Comparison of ENCODE assay signal across 9 mouse cellular contexts in genomic region chr7:126848794-126849193, GRCm38 (mm10). TPM values are rescaled to one million over a fixed set of nuclear protein-coding genes. Genes with fewer than 3 reads are reported as not detected.
DNase-seq lines count a peak whose midpoint lies in the region; ATAC-seq and TF ChIP-seq lines count a peak whose summit lies in the region.
"Had no signal": no experiment of that assay in that cellular context is flagged by ENCODE, and none has a peak within 500 bp of the region (broad histone marks: within the 10 kb centered on the region; RNA-seq: fewer than 3 reads in every experiment).

No protein-coding gene starts in this region.

- TF ChIP-seq POLR2A in thymus, adult 2 months (IDR thresholded peaks at IDR 0.05; ENCODE audit: control insufficient read depth, extremely low read depth, insufficient read depth, low read length, poor library complexity): no peak

- no peak overlapping the region for H3K9ac ChIP-seq in kidney, postnatal 0 days (ENCODE audit: low read depth, low read length)
- H3K9ac ChIP-seq in embryonic facial prominence, embryonic 14.5 days (ENCODE audit: low read depth, low read length): peak overlapping the region; percentile 62; the same call in 1 of the 2 replicates
- no peak overlapping the region for H3K9ac ChIP-seq in intestine, embryonic 15.5 days
- peak overlapping the region; percentile 72; the same call in 1 of the 2 replicates for H3K9ac ChIP-seq in neural tube, embryonic 14.5 days (replicated peaks; ENCODE audit: low read depth, low read length)

- TF ChIP-seq CTCF in kidney, postnatal 0 days (IDR thresholded peaks at IDR 0.05; ENCODE audit: low read depth): no peak
- TF ChIP-seq CTCF in thymus, adult 2 months (IDR thresholded peaks at IDR 0.05; ENCODE audit: borderline replicate concordance, control insufficient read depth, extremely low read depth, insufficient read depth, low read length, poor library complexity): no peak

- peaks cover 16% of the 10 kb centered on the region for H3K36me3 ChIP-seq in kidney, postnatal 0 days (ENCODE audit: insufficient read depth, low read length)
- H3K36me3 ChIP-seq in embryonic facial prominence, embryonic 14.5 days (ENCODE audit: control insufficient read depth, insufficient read depth, low read length): peaks cover 23% of the 10 kb centered on the region
- H3K36me3 ChIP-seq in intestine, embryonic 15.5 days: peaks cover 15% of the 10 kb centered on the region
- peaks cover 16% of the 10 kb centered on the region for H3K36me3 ChIP-seq in neural tube, embryonic 14.5 days (ENCODE audit: control insufficient read depth, insufficient read depth, low read length)
- H3K36me3 ChIP-seq in thymus, adult 2 months (ENCODE audit: control insufficient read depth, insufficient read depth, low read length): peaks cover 15% of the 10 kb centered on the region

- H3K4me2 ChIP-seq in kidney, postnatal 0 days (ENCODE audit: low read length): peak overlapping the region; percentile 99
- H3K4me2 ChIP-seq in embryonic facial prominence, embryonic 14.5 days (ENCODE audit: low read depth, low read length): peak overlapping the region; percentile 99
- H3K4me2 ChIP-seq in intestine, embryonic 15.5 days (replicated peaks): peak overlapping the region; percentile 99; the same call in 1 of the 2 replicates
- H3K4me2 ChIP-seq in neural tube, embryonic 14.5 days (ENCODE audit: low read depth, low read length): peak overlapping the region; percentile 99

- no peaks in the 10 kb centered on the region for H3K9me3 ChIP-seq in kidney, postnatal 0 days (replicated peaks; ENCODE audit: low read length)
- H3K9me3 ChIP-seq in embryonic facial prominence, embryonic 14.5 days (ENCODE audit: control insufficient read depth, low read length): no peaks in the 10 kb centered on the region
- H3K9me3 ChIP-seq in intestine, embryonic 15.5 days: no peaks in the 10 kb centered on the region
- no peaks in the 10 kb centered on the region for H3K9me3 ChIP-seq in neural tube, embryonic 14.5 days (ENCODE audit: control insufficient read depth, low read length)

- 0 out of 2 replicates have a peak, but pooled peaks cover 9% of the 10 kb centered on the region for H3K4me1 ChIP-seq in kidney, postnatal 0 days (replicated peaks; ENCODE audit: insufficient read depth, low read length)
- H3K4me1 ChIP-seq in embryonic facial prominence, embryonic 14.5 days (ENCODE audit: control insufficient read depth, insufficient read depth, low read length): peaks cover 7% of the 10 kb centered on the region; the same call in 1 of the 2 replicates
- peaks cover 17% of the 10 kb centered on the region for H3K4me1 ChIP-seq in intestine, embryonic 15.5 days (replicated peaks)
- peaks cover 8% of the 10 kb centered on the region; the same call in 1 of the 2 replicates for H3K4me1 ChIP-seq in neural tube, embryonic 14.5 days (ENCODE audit: control insufficient read depth, insufficient read depth, low read length)
- peaks cover 6% of the 10 kb centered on the region for H3K4me1 ChIP-seq in thymus, adult 2 months (replicated peaks; ENCODE audit: control insufficient read depth, insufficient read depth, low read length)

- no peak for ATAC-seq in kidney, postnatal 0 days (replicated peaks; ENCODE audit: low FRiP score, low read depth)
- ATAC-seq in embryonic facial prominence, embryonic 14.5 days (ENCODE audit: low read depth): no peak
- no peak for ATAC-seq in intestine, embryonic 15.5 days
- ATAC-seq in neural tube, embryonic 14.5 days (ENCODE audit: low read depth): peak; percentile 23; the same call in 1 of the 2 replicates
- ATAC-seq: Patski had no signal

- no peak for DNase-seq in kidney, postnatal 0 days (ENCODE audit: low spot score)
- DNase-seq in kidney, postnatal 25 days: no peak
- DNase-seq in embryonic facial prominence, embryonic 14.5 days (ENCODE audit: low spot score): no peak
- no peak for DNase-seq in thymus, postnatal 36 days
- no peak for DNase-seq in spleen, adult 18-20 months
- DNase-seq in thymus, adult 2 months: no peak

- H3K4me3 ChIP-seq in kidney, postnatal 0 days (replicated peaks; ENCODE audit: low read depth, low read length): peak overlapping the region; percentile 59; the same call in 1 of the 2 replicates
- H3K4me3 ChIP-seq in embryonic facial prominence, embryonic 14.5 days (ENCODE audit: low read depth, low read length): peak overlapping the region; percentile 57
- no peak overlapping the region for H3K4me3 ChIP-seq in intestine, embryonic 15.5 days (replicated peaks)
- H3K4me3 ChIP-seq in neural tube, embryonic 14.5 days (ENCODE audit: low read depth, low read length): peak overlapping the region; percentile 52
- H3K4me3 ChIP-seq in thymus, adult 2 months (ENCODE audit: control insufficient read depth, insufficient read depth, low read length): no peak overlapping the region

- peaks cover 10% of the 10 kb centered on the region; the same call in 1 of the 2 replicates for H3K27me3 ChIP-seq in kidney, postnatal 0 days (ENCODE audit: insufficient read depth, low read length)
- peaks cover 32% of the 10 kb centered on the region for H3K27me3 ChIP-seq in embryonic facial prominence, embryonic 14.5 days (replicated peaks; ENCODE audit: control insufficient read depth, insufficient read depth, low read length)
- H3K27me3 ChIP-seq in intestine, embryonic 15.5 days (replicated peaks): peaks cover 29% of the 10 kb centered on the region
- H3K27me3 ChIP-seq in neural tube, embryonic 14.5 days (ENCODE audit: control insufficient read depth, insufficient read depth, low read length): peaks cover 9% of the 10 kb centered on the region
- H3K27me3 ChIP-seq in thymus, adult 2 months (ENCODE audit: control insufficient read depth, insufficient read depth, low read length): peaks cover 21% of the 10 kb centered on the region; the same call in 1 of the 2 replicates

- no peak overlapping the region for H3K27ac ChIP-seq in kidney, postnatal 0 days
- H3K27ac ChIP-seq in embryonic facial prominence, embryonic 14.5 days (replicated peaks; ENCODE audit: low read depth, low read length): no peak overlapping the region
- no peak overlapping the region for H3K27ac ChIP-seq in intestine, embryonic 15.5 days
- H3K27ac ChIP-seq in neural tube, embryonic 14.5 days (ENCODE audit: low read depth, low read length): no peak overlapping the region
- no peak overlapping the region for H3K27ac ChIP-seq in thymus, adult 2 months (ENCODE audit: control insufficient read depth, insufficient read depth, low read length)

- 13% methylated on average over 10 of the region's 10 CpGs for WGBS in kidney, postnatal 0 days
- 13% methylated on average over 10 of the region's 10 CpGs for WGBS in embryonic facial prominence, embryonic 14.5 days
- 33% methylated on average over 10 of the region's 10 CpGs for WGBS in intestine, embryonic 15.5 days
- WGBS in neural tube, embryonic 14.5 days: 27% methylated on average over 10 of the region's 10 CpGs
- WGBS in thymus, adult 2 months: 29% methylated on average over 10 of the region's 10 CpGs

RNA-seq across cellular contexts. Expression of gene Doc2a, which starts 1.6 kb away (rescaled TPM):
- 7.6 and 7.7 TPM in 2 replicates for polyA plus RNA-seq in kidney, postnatal 0 days (2015; fragmentation: Nextera tagmentation; extraction: Ambion mirVana)
- 1.7 and 2.0 TPM in 2 replicates for polyA plus RNA-seq in embryonic facial prominence, embryonic 14.5 days (2014; fragmentation: Nextera tagmentation; extraction: Ambion mirVana)
- polyA plus RNA-seq in intestine, embryonic 15.5 days (2015; fragmentation: Nextera tagmentation; extraction: Ambion mirVana): 0.75 and 1.0 TPM in 2 replicates
- polyA plus RNA-seq in neural tube, embryonic 14.5 days (2014; fragmentation: Nextera tagmentation; extraction: Ambion mirVana): 18.4 and 20.2 TPM in 2 replicates
- 0.12 and 0.13 TPM in 2 replicates for polyA plus RNA-seq in thymus, adult 2 months (2012; rRNA removed)
- polyA plus RNA-seq: Patski had no signal

RNA-seq across cellular contexts. Expression of gene Hirip3, which starts 13.0 kb away (rescaled TPM):
- 16.3 and 20.5 TPM in 2 replicates for polyA plus RNA-seq in kidney, postnatal 0 days (2015; fragmentation: Nextera tagmentation; extraction: Ambion mirVana)
- 13.2 and 14.8 TPM in 2 replicates for polyA plus RNA-seq in embryonic facial prominence, embryonic 14.5 days (2014; fragmentation: Nextera tagmentation; extraction: Ambion mirVana)
- 23.2 and 25.1 TPM in 2 replicates for polyA plus RNA-seq in intestine, embryonic 15.5 days (2015; fragmentation: Nextera tagmentation; extraction: Ambion mirVana)
- 11.0 and 15.2 TPM in 2 replicates for polyA plus RNA-seq in neural tube, embryonic 14.5 days (2014; fragmentation: Nextera tagmentation; extraction: Ambion mirVana)
- polyA plus RNA-seq in thymus, adult 2 months (2012; rRNA removed): 18.7 and 24.6 TPM in 2 replicates

RNA-seq across cellular contexts. Expression of gene Ino80e, which starts 13.4 kb away (rescaled TPM):
- polyA plus RNA-seq in kidney, postnatal 0 days (2015; fragmentation: Nextera tagmentation; extraction: Ambion mirVana): 67.1 and 68.7 TPM in 2 replicates
- polyA plus RNA-seq in embryonic facial prominence, embryonic 14.5 days (2014; fragmentation: Nextera tagmentation; extraction: Ambion mirVana): 75.0 and 86.1 TPM in 2 replicates
- 59.1 and 65.9 TPM in 2 replicates for polyA plus RNA-seq in intestine, embryonic 15.5 days (2015; fragmentation: Nextera tagmentation; extraction: Ambion mirVana)
- 86.7 and 92.4 TPM in 2 replicates for polyA plus RNA-seq in neural tube, embryonic 14.5 days (2014; fragmentation: Nextera tagmentation; extraction: Ambion mirVana)
- 120 and 122 TPM in 2 replicates for polyA plus RNA-seq in thymus, adult 2 months (2012; rRNA removed)

RNA-seq across cellular contexts. Expression of gene 4930451I11Rik, which starts 17.4 kb away (rescaled TPM):
- 0.37 TPM in 1 of 2 replicates, not detected in the other for polyA plus RNA-seq in kidney, postnatal 0 days (2015; fragmentation: Nextera tagmentation; extraction: Ambion mirVana)
- polyA plus RNA-seq in embryonic facial prominence, embryonic 14.5 days (2014; fragmentation: Nextera tagmentation; extraction: Ambion mirVana): not detected in 2 replicates
- polyA plus RNA-seq in intestine, embryonic 15.5 days (2015; fragmentation: Nextera tagmentation; extraction: Ambion mirVana): not detected in 2 replicates
- not detected in 2 replicates for polyA plus RNA-seq in neural tube, embryonic 14.5 days (2014; fragmentation: Nextera tagmentation; extraction: Ambion mirVana)
- polyA plus RNA-seq in thymus, adult 2 months (2012; rRNA removed): not detected in 2 replicates
- polyA plus RNA-seq: Patski had no signal

RNA-seq across cellular contexts. Expression of gene Taok2, which starts 35.7 kb away (rescaled TPM):
- polyA plus RNA-seq in kidney, postnatal 0 days (2015; fragmentation: Nextera tagmentation; extraction: Ambion mirVana): 26.2 and 30.0 TPM in 2 replicates
- 29.1 and 31.9 TPM in 2 replicates for polyA plus RNA-seq in embryonic facial prominence, embryonic 14.5 days (2014; fragmentation: Nextera tagmentation; extraction: Ambion mirVana)
- polyA plus RNA-seq in intestine, embryonic 15.5 days (2015; fragmentation: Nextera tagmentation; extraction: Ambion mirVana): 30.8 and 31.9 TPM in 2 replicates
- polyA plus RNA-seq in neural tube, embryonic 14.5 days (2014; fragmentation: Nextera tagmentation; extraction: Ambion mirVana): 28.9 and 36.5 TPM in 2 replicates
- 182 and 198 TPM in 2 replicates for polyA plus RNA-seq in thymus, adult 2 months (2012; rRNA removed)

Comparison
In these comparisons a context has a peak if more than half of its experiments do, and no peak if none do; other contexts are left out.
1. H3K4me3 ChIP-seq: peak in kidney, postnatal 0 days (single experiment), embryonic facial prominence, embryonic 14.5 days (single experiment) and neural tube, embryonic 14.5 days (single experiment); none in intestine, embryonic 15.5 days (single experiment) and thymus, adult 2 months (single experiment).
2. H3K9ac ChIP-seq: peak in embryonic facial prominence, embryonic 14.5 days (single experiment) and neural tube, embryonic 14.5 days (single experiment); none in kidney, postnatal 0 days (single experiment) and intestine, embryonic 15.5 days (single experiment).
3. Peak in every context shown above with its lines, with median percentiles within 50 percentile points of each other: H3K4me2 ChIP-seq.